Mouse (Mus musculus) 3T3-L1 (cell line): ENCODE measurements around the gene Vgll4.

Experiments used
- DNase-seq: peaks from one replicate; pipeline ENCODE4 v3.0.0-alpha.2; 2015; ENCODE audit warnings: low read depth, low spot score

Vgll4 gene

GRCm38 (mm10) chr6:114974331-114974730, 4.5 kb upstream of the Vgll4 start:
- DNase-seq = no peak

GRCm38 (mm10) chr6:114972988-114973387, 3.2 kb upstream of the Vgll4 start:
- DNase-seq = no peak

- peak; percentile 36 for DNase-seq
Measured at GRCm38 (mm10) chr6:114970895-114971294, 1.1 kb upstream of the Vgll4 start.

GRCm38 (mm10) chr6:114970386-114970785, 592 bp upstream of the Vgll4 start:
- peak; percentile 22 for DNase-seq

GRCm38 (mm10) chr6:114968361-114969212, 1.2 kb downstream of the Vgll4 start:
- DNase-seq = peak; percentile 79

GRCm38 (mm10) chr6:114967623-114968022, 2.2 kb downstream of the Vgll4 start:
- no peak for DNase-seq

GRCm38 (mm10) chr6:114966396-114967154, 3.2 kb downstream of the Vgll4 start:
- DNase-seq = no peak

- no peak for DNase-seq
Measured at GRCm38 (mm10) chr6:114965802-114966201, 4.0 kb downstream of the Vgll4 start.

- no peak for DNase-seq
Measured at GRCm38 (mm10) chr6:114965396-114965795, 4.4 kb downstream of the Vgll4 start.

GRCm38 (mm10) chr6:114964235-114964634, 5.6 kb downstream of the Vgll4 start:
- DNase-seq = peak; percentile 53

- DNase-seq = no peak
Measured at GRCm38 (mm10) chr6:114963636-114964035, 6.2 kb downstream of the Vgll4 start.

- peak; percentile 60 for DNase-seq
Measured at GRCm38 (mm10) chr6:114961276-114962068, 8.3 kb downstream of the Vgll4 start.

- DNase-seq = no peak
Measured at GRCm38 (mm10) chr6:114959012-114959398, 10.8 kb downstream of the Vgll4 start.

GRCm38 (mm10) chr6:114958249-114959011, 11.4 kb downstream of the Vgll4 start:
- DNase-seq = no peak

- DNase-seq = no peak
Measured at GRCm38 (mm10) chr6:114957756-114958155, 12.0 kb downstream of the Vgll4 start.

- peak; percentile 51 for DNase-seq
Measured at GRCm38 (mm10) chr6:114954496-114954895, 15.3 kb downstream of the Vgll4 start.

GRCm38 (mm10) chr6:114953601-114954000, 16.2 kb downstream of the Vgll4 start:
- DNase-seq = no peak

GRCm38 (mm10) chr6:114952356-114952755, 17.4 kb downstream of the Vgll4 start:
- no peak for DNase-seq

GRCm38 (mm10) chr6:114944456-114945438, 25.0 kb downstream of the Vgll4 start:
- DNase-seq = no peak
